ENCODE assay signal across 38 mouse cellular contexts in the genomic region with DNA sequence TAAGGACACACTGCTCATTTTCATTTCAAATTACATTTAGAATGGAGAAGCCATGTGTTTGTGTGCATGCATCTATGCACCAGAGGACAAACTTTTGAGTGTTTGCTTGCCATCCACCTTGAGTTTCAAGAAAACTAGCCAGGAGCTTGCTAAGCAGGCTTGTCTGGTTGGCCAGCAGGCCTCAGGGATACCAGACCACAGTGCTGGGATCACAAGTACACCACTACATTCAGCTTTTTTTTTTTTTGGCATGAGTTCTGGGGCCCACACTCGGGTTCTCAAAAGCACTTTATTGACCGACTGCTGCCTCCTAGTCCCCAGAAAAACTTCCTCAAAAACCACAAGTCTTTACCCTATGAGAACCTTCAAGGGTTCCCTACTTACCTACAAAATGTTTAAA. TPM values are rescaled to one million over a fixed set of nuclear protein-coding genes. Genes with fewer than 3 reads are reported as not detected.
DNase-seq lines count a peak whose midpoint lies in the region; TF ChIP-seq lines count a peak whose summit lies in the region.
"Had no signal": no experiment of that assay in that cellular context is flagged by ENCODE, and none has a peak within 500 bp of the region (broad histone marks: within the 10 kb centered on the region; RNA-seq: fewer than 3 reads in every experiment).

No protein-coding gene starts in this region.

- intact Hi-C loops in gastrocnemius, adult 2 months (cut with DNase I), result no loop called here
- intact Hi-C loops in gastrocnemius, postnatal 14 days (cut with DNase I; ENCODE audit: low total_unique reads), result no loop called here

- H3K27ac ChIP-seq in gastrocnemius, adult 2 months, result peak overlapping the region; percentile 46; the same call in 1 of the 2 replicates
- H3K27ac ChIP-seq in forebrain, embryonic 10.5 days, result no peak overlapping the region
- H3K27ac ChIP-seq: embryonic facial prominence, embryonic 12.5 days; hindbrain, embryonic 10.5 days; left cerebral cortex, adult 2 months; limb, embryonic 13.5 days; neural tube, embryonic 12.5 days had no signal

- no peak for DNase-seq in gastrocnemius, adult 2 months
- no peak for DNase-seq in gastrocnemius, postnatal 14 days
- DNase-seq in urinary bladder, postnatal 14 days (ENCODE audit: low spot score), result peak; percentile 49
- no peak for DNase-seq in urinary bladder, postnatal 10 days (ENCODE audit: low spot score)
- peak; percentile 14 for DNase-seq in lung, postnatal 14 days
- DNase-seq in forebrain, embryonic 10.5 days (ENCODE audit: extremely low spot score, low spot score), result no peak
- no peak for DNase-seq in adipocyte (ENCODE audit: low spot score)
- DNase-seq: adrenal gland, postnatal 10 days; cerebellum, adult 8-10 months; cerebellum, postnatal 36 days; heart, postnatal 14 days; kidney, adult 8-10 months; kidney, postnatal 10 days; right cerebral cortex, adult 18-20 months; thymus, adult 2 months; thymus, postnatal 36 days had no signal

- no peak for TF ChIP-seq CTCF in gastrocnemius, adult 2 months (IDR thresholded peaks at IDR 0.05)

- H3K36me3 ChIP-seq in forebrain, embryonic 10.5 days (replicated peaks), result peaks cover 91% of the 10 kb centered on the region

- no peak overlapping the region for H3K4me3 ChIP-seq in gastrocnemius, adult 2 months
- H3K4me3 ChIP-seq in forebrain, embryonic 10.5 days, result no peak overlapping the region
- H3K4me3 ChIP-seq: embryonic facial prominence, embryonic 12.5 days; hindbrain, embryonic 10.5 days; left cerebral cortex, adult 2 months; limb, embryonic 13.5 days; myocyte; neural tube, embryonic 12.5 days had no signal

- 89% methylated on average over 2 of the region's 2 CpGs for WGBS in forebrain, embryonic 10.5 days

- H3K9me3 ChIP-seq in forebrain, embryonic 10.5 days, result no peaks in the 10 kb centered on the region
- H3K9me3 ChIP-seq: embryonic facial prominence, embryonic 12.5 days; G1E; hindbrain, embryonic 10.5 days; limb, embryonic 13.5 days; neural tube, embryonic 12.5 days had no signal

- H3K4me1 ChIP-seq in forebrain, embryonic 10.5 days, result no peaks in the 10 kb centered on the region
- H3K4me1 ChIP-seq: embryonic facial prominence, embryonic 12.5 days; hindbrain, embryonic 10.5 days; limb, embryonic 13.5 days; neural tube, embryonic 12.5 days had no signal

- H3K27me3 ChIP-seq in forebrain, embryonic 10.5 days (ENCODE audit: poor library complexity, severe bottlenecking), result no peaks in the 10 kb centered on the region
- H3K27me3 ChIP-seq: embryonic facial prominence, embryonic 12.5 days; limb, embryonic 13.5 days; neural tube, embryonic 12.5 days had no signal

RNA-seq across cellular contexts. Expression of a gene that starts 11.7 kb away (rescaled TPM):
- 10 to 100 TPM in 1 of 2 experiments, 1 to 10 TPM in 1; 7.0 to 11.0 TPM for total RNA-seq in gastrocnemius, adult 2 months (2021)
- total RNA-seq in gastrocnemius, postnatal 14 days (2021), result 10 to 100 TPM; 10.1 to 11.8 TPM
- 104 and 109 TPM in 2 replicates for polyA plus RNA-seq in forebrain, embryonic 10.5 days (2016; fragmentation: Nextera tagmentation; extraction: Ambion mirVana)

RNA-seq across cellular contexts. Expression of a gene that starts 12.4 kb away (rescaled TPM):
- 10 to 100 TPM; 75.5 to 81.7 TPM for total RNA-seq in gastrocnemius, adult 2 months (2021)
- 10 to 100 TPM; 68.1 to 73.8 TPM for total RNA-seq in gastrocnemius, postnatal 14 days (2021)
- polyA plus RNA-seq in forebrain, embryonic 10.5 days (2016; fragmentation: Nextera tagmentation; extraction: Ambion mirVana), result 142 and 146 TPM in 2 replicates

RNA-seq across cellular contexts. Expression of a gene that starts 24.3 kb away (rescaled TPM):
- not detected for total RNA-seq in gastrocnemius, adult 2 months (2021)
- not detected for total RNA-seq in gastrocnemius, postnatal 14 days (2021)
- not detected in 2 replicates for polyA plus RNA-seq in forebrain, embryonic 10.5 days (2016; fragmentation: Nextera tagmentation; extraction: Ambion mirVana)
- total RNA-seq: adrenal gland, postnatal 10 days; gastrocnemius, adult 8-10 months; heart, adult 8-10 months; heart, postnatal 14 days; left cerebral cortex, adult 2 months; left cerebral cortex, postnatal 36 days; midbrain, postnatal 0 days had no signal
- polyA plus RNA-seq: G1E had no signal

RNA-seq across cellular contexts. Expression of a gene that starts 33.2 kb away (rescaled TPM):
- under 1 TPM; 0.46 to 0.53 TPM for total RNA-seq in gastrocnemius, adult 2 months (2021)
- total RNA-seq in gastrocnemius, postnatal 14 days (2021), result under 1 TPM; 0.53 to 0.55 TPM
- 4.7 and 5.4 TPM in 2 replicates for polyA plus RNA-seq in forebrain, embryonic 10.5 days (2016; fragmentation: Nextera tagmentation; extraction: Ambion mirVana)

RNA-seq across cellular contexts. Expression of a gene that starts 33.6 kb away (rescaled TPM):
- total RNA-seq in gastrocnemius, adult 2 months (2021), result not detected
- total RNA-seq in gastrocnemius, postnatal 14 days (2021), result not detected
- not detected in 2 replicates for polyA plus RNA-seq in forebrain, embryonic 10.5 days (2016; fragmentation: Nextera tagmentation; extraction: Ambion mirVana)
- total RNA-seq: adrenal gland, postnatal 10 days; G1E; gastrocnemius, adult 8-10 months; heart, adult 8-10 months; heart, postnatal 14 days; layer of hippocampus, postnatal 14 days; left cerebral cortex, adult 2 months; left cerebral cortex, postnatal 36 days; megakaryocyte, adult 5-6 weeks; midbrain, postnatal 0 days had no signal
- polyA plus RNA-seq: forebrain, embryonic 11.5 days; G1E; gonadal fat pad, adult 2 months; heart, embryonic 14.5 days; hindbrain, embryonic 10.5 days; hindbrain, embryonic 16.5 days; intestine, embryonic 14.5 days; limb, embryonic 13.5 days; liver, embryonic 11.5 days; liver, embryonic 16.5 days; midbrain, embryonic 11.5 days; midbrain, postnatal 0 days; myocyte; neural tube, embryonic 12.5 days; spleen, adult 2 months; thymus, adult 2 months had no signal

Comparison
In these comparisons a context has a peak if more than half of its experiments do, and no peak if none do; other contexts are left out.
1. DNase-seq: peak in urinary bladder, postnatal 14 days (single experiment) and lung, postnatal 14 days (single experiment); none in gastrocnemius, adult 2 months (single experiment), gastrocnemius, postnatal 14 days (single experiment), urinary bladder, postnatal 10 days (single experiment), forebrain, embryonic 10.5 days (single experiment) and adipocyte (single experiment).